Mouse (Mus musculus) heart, adult 2 months (tissue): ENCODE data around the gene Gpr183. TPM values are rescaled to one million over a fixed set of nuclear protein-coding genes. Genes with fewer than 3 reads are reported as not detected.

ENCODE experiments used
- DNase-seq, 2 experiments: peaks; one replicate each; pipeline ENCODE4 v3.0.0; 2021
- H3K27ac ChIP-seq: fragments of 200-600 bp; 2 replicates; pipeline ENCODE4 v1.8.1; 2022
- H3K27me3 ChIP-seq: fragments of 200-500 bp; 2 replicates; pipeline ENCODE4 v1.6.1; 2012; ENCODE audit warnings: mild to moderate bottlenecking, low read length, inconsistent platforms, mixed read lengths; ENCODE audit not compliant: control insufficient read depth, insufficient read depth
- H3K36me3 ChIP-seq: fragments of 200-500 bp; 2 replicates; pipeline ENCODE4 v1.6.1; 2012; ENCODE audit warnings: low read length, inconsistent platforms; ENCODE audit not compliant: control insufficient read depth, insufficient read depth
- H3K4me1 ChIP-seq: fragments of 200-500 bp; 2 replicates; pipeline ENCODE4 v1.6.1; 2011; ENCODE audit warnings: low read length; ENCODE audit not compliant: control insufficient read depth, insufficient read depth
- H3K4me3 ChIP-seq: fragments of 200-600 bp; 2 replicates; pipeline ENCODE4 v1.8.1; 2022
- H3K79me2 ChIP-seq: fragments of 200-500 bp; replicated peaks from 2 replicates; pipeline ENCODE4 v1.6.1; 2012; ENCODE audit warnings: mild to moderate bottlenecking, inconsistent platforms, low read length, moderate library complexity, mixed read lengths; ENCODE audit not compliant: control insufficient read depth, insufficient read depth
- H3K9ac ChIP-seq: fragments of 200-500 bp; 2 replicates; pipeline ENCODE4 v1.6.1; 2012; ENCODE audit warnings: low read depth, mild to moderate bottlenecking, control low read depth, inconsistent platforms, low read length, mixed read lengths
- CTCF ChIP-seq: fragments of 200-600 bp; IDR thresholded peaks from 2 replicates; pipeline ENCODE4 v1.8.1; 2022; ENCODE audit warnings: antibody characterized with exemption, mild to moderate bottlenecking, moderate library complexity
- EP300 ChIP-seq: fragments of 200-500 bp; IDR thresholded peaks from 2 replicates; pipeline ENCODE4 v1.6.1; 2011; ENCODE audit warnings: low read depth, low read length, control low read depth; ENCODE audit not compliant: insufficient read depth
- POLR2A ChIP-seq: fragments of 200-500 bp; IDR thresholded peaks from 2 replicates; pipeline ENCODE4 v1.6.1; 2011; ENCODE audit warnings: mild to moderate bottlenecking, low read depth, low read length, control low read depth; ENCODE audit not compliant: insufficient read depth
- WGBS: fragments of 180-500 bp; shearing (Covaris S2); methylation state at CpG from one replicate; pipeline ENCODE4 v1.1.7; 2018; 5-methylcytosine and 5-hydroxymethylcytosine counted together
- intact Hi-C: fragments of 180-260 bp; cut with DNase I; formaldehyde crosslinking; loops from one replicate; pipeline ENCODE4 v1.15.1; 2025
- polyA plus RNA-seq: library from polyadenylated mRNA; depleted of rRNA; stranded (reverse); fragments of >200 nt; gene quantifications from 2 replicates; pipeline ENCODE4 v1.2.3, GENCODE M21; 2012
- total RNA-seq, 2 experiments: library from RNA; stranded (reverse); gene quantifications; 2 replicates each; pipeline ENCODE4 v1.2.3; 2021

Gene Gpr183
- total and polyA plus RNA-seq, 3 experiments: 0.84 to 1.3 (median 1.1) TPM

- H3K4me3 ChIP-seq: no peak overlapping the region
- no peaks in the 10 kb centered on the region for H3K79me2 ChIP-seq
- WGBS: 60% methylated on average over 7 of the region's 7 CpGs
- DNase-seq: no peak
- no peaks in the 10 kb centered on the region for H3K27me3 ChIP-seq
- intact Hi-C loops: loop anchor here (5.0 kb wide), 1 partner anchor 51 kb away; no protein-coding TSS in a partner anchor
- TF ChIP-seq CTCF (no peak), POLR2A (no peak), EP300 (no peak)
- no peak overlapping the region for H3K9ac ChIP-seq
- peaks cover 7% of the 10 kb centered on the region for H3K4me1 ChIP-seq
- H3K36me3 ChIP-seq: peaks cover 2% of the 10 kb centered on the region; the same call in 1 of the 2 replicates
- H3K27ac ChIP-seq: peak overlapping the region; percentile 5; the same call in 1 of the 2 replicates
Measured at GRCm38 (mm10) chr14:121930731-121931383, 34.1 kb downstream of the Gpr183 start.

- intact Hi-C loops: loop anchor here (10.0 kb wide), 1 partner anchor 205 kb away; no protein-coding TSS in a partner anchor
- DNase-seq: peak in 1 of 2 experiments; percentile 12
- peaks cover 2% of the 10 kb centered on the region; the same call in 1 of the 2 replicates for H3K36me3 ChIP-seq
- WGBS: 43% methylated on average over 12 of the region's 12 CpGs
- H3K9ac ChIP-seq: no peak overlapping the region
- no peaks in the 10 kb centered on the region for H3K79me2 ChIP-seq
- no peak overlapping the region for H3K4me3 ChIP-seq
- TF ChIP-seq EP300 (0 out of 2 replicates have a peak, but pooled peaks have one; percentile 15), POLR2A (no peak), CTCF (no peak)
- H3K4me1 ChIP-seq: peaks cover 7% of the 10 kb centered on the region
- no peaks in the 10 kb centered on the region for H3K27me3 ChIP-seq
- peak overlapping the region; percentile 44 for H3K27ac ChIP-seq
Measured at GRCm38 (mm10) chr14:121929243-121929951, 35.6 kb downstream of the Gpr183 start.

GRCm38 (mm10) chr14:121928375-121929137 lies 36.4 kb downstream of the Gpr183 start:
- DNase-seq: peak in 1 of 2 experiments; percentile 61

GRCm38 (mm10) chr14:121927451-121927850 lies 37.5 kb downstream of the Gpr183 start:
- H3K79me2 ChIP-seq: no peaks in the 10 kb centered on the region
- no peak overlapping the region for H3K27ac ChIP-seq
- WGBS: 99% methylated on average over 8 of the region's 8 CpGs
- TF ChIP-seq POLR2A: no peak
- no peak for TF ChIP-seq EP300
- TF ChIP-seq CTCF: no peak
- H3K4me1 ChIP-seq: peaks cover 7% of the 10 kb centered on the region
- peaks cover 2% of the 10 kb centered on the region; the same call in 1 of the 2 replicates for H3K36me3 ChIP-seq
- no peak overlapping the region for H3K9ac ChIP-seq
- DNase-seq: peak in 1 of 2 experiments; percentile 14
- H3K4me3 ChIP-seq: no peak overlapping the region
- intact Hi-C loops: loop anchor here (10.0 kb wide), 1 partner anchor 207 kb away; no protein-coding TSS in a partner anchor
- no peaks in the 10 kb centered on the region for H3K27me3 ChIP-seq

More at GRCm38 (mm10) chr14:121928375-121929137, 36.4 kb downstream of the Gpr183 start:
- no peak overlapping the region for H3K4me3 ChIP-seq
- H3K4me1 ChIP-seq: peaks cover 7% of the 10 kb centered on the region
- TF ChIP-seq CTCF (peak; percentile 96), POLR2A (no peak)
- H3K79me2 ChIP-seq: no peaks in the 10 kb centered on the region
- H3K36me3 ChIP-seq: peaks cover 2% of the 10 kb centered on the region; the same call in 1 of the 2 replicates
- intact Hi-C loops: loop anchor here (1.0 to 10.0 kb wide), 2 partner anchors 132 to 206 kb away; no protein-coding TSS in a partner anchor
- WGBS: 52% methylated on average over 8 of the region's 8 CpGs
- no peaks in the 10 kb centered on the region for H3K27me3 ChIP-seq
- peak overlapping the region; percentile 44 for H3K27ac ChIP-seq
- peak overlapping the region; percentile 8; the same call in 1 of the 2 replicates for H3K9ac ChIP-seq

- Histone ChIP-seq H3K27ac (no peak overlapping the region), H3K4me1 (peaks cover 7% of the 10 kb centered on the region), H3K79me2 (no peaks in the 10 kb centered on the region), H3K4me3 (no peak overlapping the region), H3K36me3 (peaks cover 2% of the 10 kb centered on the region; the same call in 1 of the 2 replicates), H3K27me3 (no peaks in the 10 kb centered on the region), H3K9ac (no peak overlapping the region)
- intact Hi-C loops: loop anchor here (10.0 kb wide), 1 partner anchor 208 kb away; no protein-coding TSS in a partner anchor
- DNase-seq: peak in 1 of 2 experiments; percentile 12
- 73% methylated on average over 6 of the region's 6 CpGs for WGBS
- TF ChIP-seq POLR2A: no peak
- TF ChIP-seq CTCF: no peak
- TF ChIP-seq EP300: no peak
Measured at GRCm38 (mm10) chr14:121926901-121927300, 38.1 kb downstream of the Gpr183 start.
